ENCODE assay signal across 8 mouse cellular contexts in the genomic region with DNA sequence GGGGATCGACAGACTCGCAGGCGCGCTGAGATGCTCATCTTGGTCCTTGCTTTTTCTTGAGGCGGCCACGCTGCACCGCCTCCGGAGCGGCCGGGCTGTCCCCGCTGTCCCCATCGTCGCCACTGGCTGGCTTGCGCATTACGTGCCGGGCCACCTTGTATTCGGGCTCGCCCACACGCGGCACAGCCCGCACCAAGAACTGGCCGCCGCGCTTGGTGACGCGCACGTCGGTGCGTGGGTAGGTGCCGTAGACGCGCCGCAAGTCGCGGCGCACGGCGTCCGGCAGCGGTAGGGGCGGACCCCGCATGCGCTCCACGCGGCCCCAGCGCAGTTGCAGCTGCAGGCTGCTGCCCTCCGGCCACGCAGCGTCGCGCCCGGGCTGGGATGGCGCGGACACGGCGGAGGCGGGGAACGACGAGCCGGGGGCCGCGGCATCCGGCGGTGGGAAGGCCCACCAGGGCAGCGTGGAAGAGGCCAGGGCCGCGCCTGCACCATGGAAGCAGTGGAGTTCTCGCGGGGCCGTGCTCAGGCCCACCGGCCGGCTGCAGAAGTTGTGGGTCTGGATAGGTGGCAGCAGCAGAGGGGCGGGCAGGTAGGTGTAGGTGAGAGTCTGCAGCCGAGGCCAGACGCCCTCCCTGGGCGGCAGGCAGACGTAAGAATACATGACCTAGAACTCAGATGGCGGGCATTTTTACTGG. TPM values are rescaled to one million over a fixed set of nuclear protein-coding genes. Genes with fewer than 3 reads are reported as not detected.
DNase-seq lines count a peak whose midpoint lies in the region; ATAC-seq and TF ChIP-seq lines count a peak whose summit lies in the region.

No protein-coding gene starts in this region.

- H3K4me2 ChIP-seq in forebrain, embryonic 15.5 days (replicated peaks): peak overlapping the region; percentile 90
- peak overlapping the region; percentile 95 for H3K4me2 ChIP-seq in liver, embryonic 15.5 days

- TF ChIP-seq CTCF in G1E (IDR thresholded peaks at IDR 0.05; ENCODE audit: low read depth, low read length): no peak

- H3K9ac ChIP-seq in forebrain, embryonic 15.5 days (replicated peaks): peak overlapping the region; percentile 92
- H3K9ac ChIP-seq in liver, embryonic 15.5 days: peak overlapping the region; percentile 57

- no peak for DNase-seq in G1E (ENCODE audit: low spot score)
- peak; percentile 79 to 82 for DNase-seq in heart, postnatal 10 days
- peak; percentile 71 to 85 for DNase-seq in kidney, postnatal 36 days
- DNase-seq in neural tube, embryonic 10.5 days (ENCODE audit: extremely low spot score, low spot score): peak; percentile 73
- peak; percentile 93 for DNase-seq in telencephalon, adult 2 months (ENCODE audit: low read depth, low spot score)

- no peak for ATAC-seq in G1E (ENCODE audit: extremely low read depth, insufficient number of reproducible peaks, low FRiP score, poor library complexity, severe bottlenecking)
- ATAC-seq in cerebellum, adult (ENCODE audit: insufficient number of reproducible peaks, low FRiP score, low TSS enrichment): peak; percentile 96
- peak; percentile 94 for ATAC-seq in forebrain, embryonic 15.5 days (replicated peaks)
- ATAC-seq in liver, embryonic 15.5 days (ENCODE audit: insufficient read depth): peak; percentile 74

- intact Hi-C loops in heart, postnatal 10 days (cut with DNase I): loop anchor here (1.0 kb wide), 1 partner anchor 10 kb away; no protein-coding TSS in a partner anchor

- H3K27ac ChIP-seq in forebrain, embryonic 15.5 days (replicated peaks): peak overlapping the region; percentile 93
- peak overlapping the region; percentile 68 for H3K27ac ChIP-seq in liver, embryonic 15.5 days (replicated peaks)

- H3K9me3 ChIP-seq in G1E (replicated peaks): peaks cover 5% of the 10 kb centered on the region; the same call in 1 of the 2 replicates
- H3K9me3 ChIP-seq in forebrain, embryonic 15.5 days: no peaks in the 10 kb centered on the region
- H3K9me3 ChIP-seq in liver, embryonic 15.5 days (replicated peaks): no peaks in the 10 kb centered on the region

- under 1% methylated on average over 78 of the region's 78 CpGs for WGBS in forebrain, embryonic 15.5 days
- WGBS in liver, embryonic 15.5 days (ENCODE audit: insufficient replicate concordance): under 1% methylated on average over 78 of the region's 78 CpGs

- H3K27me3 ChIP-seq in G1E (ENCODE audit: insufficient read depth, low read length): peaks cover 43% of the 10 kb centered on the region
- 0 out of 2 replicates have a peak, but pooled peaks cover 7% of the 10 kb centered on the region for H3K27me3 ChIP-seq in forebrain, embryonic 15.5 days
- peaks cover 29% of the 10 kb centered on the region for H3K27me3 ChIP-seq in liver, embryonic 15.5 days

- peak overlapping the region; percentile 42; the same call in 1 of the 2 replicates for H3K4me3 ChIP-seq in G1E (ENCODE audit: low read depth, low read length)
- peak overlapping the region; percentile 75 for H3K4me3 ChIP-seq in forebrain, embryonic 15.5 days
- peak overlapping the region; percentile 65 for H3K4me3 ChIP-seq in liver, embryonic 15.5 days (replicated peaks)

- peaks cover 2% of the 10 kb centered on the region for H3K36me3 ChIP-seq in G1E (replicated peaks)
- H3K36me3 ChIP-seq in forebrain, embryonic 15.5 days: no peaks in the 10 kb centered on the region
- H3K36me3 ChIP-seq in liver, embryonic 15.5 days (replicated peaks): no peaks in the 10 kb centered on the region

- peaks cover 29% of the 10 kb centered on the region for H3K4me1 ChIP-seq in G1E (ENCODE audit: insufficient read depth, low read depth, low read length)
- H3K4me1 ChIP-seq in forebrain, embryonic 15.5 days: peaks cover 24% of the 10 kb centered on the region
- H3K4me1 ChIP-seq in liver, embryonic 15.5 days (replicated peaks): peaks cover 58% of the 10 kb centered on the region

RNA-seq across cellular contexts. Expression of gene 2310034G01Rik, which starts 1.2 kb away (rescaled TPM):
- not detected in 2 replicates for total RNA-seq in G1E (2014; fragmentation: Nextera tagmentation)
- not detected in 2 replicates for total RNA-seq in G1E (2017)
- not detected in 2 replicates for polyA plus RNA-seq in G1E (2012)
- polyA plus RNA-seq in forebrain, embryonic 15.5 days (2015; fragmentation: Nextera tagmentation; extraction: Ambion mirVana): 2.5 and 2.6 TPM in 2 replicates
- total RNA-seq in heart, postnatal 10 days (2021): under 1 TPM; 0.19 to 0.20 TPM
- 0.22 and 0.46 TPM in 2 replicates for polyA plus RNA-seq in liver, embryonic 15.5 days (2015; fragmentation: Nextera tagmentation; extraction: Ambion mirVana)

RNA-seq across cellular contexts. Expression of gene Mfsd13a, which starts 8.0 kb away (rescaled TPM):
- total RNA-seq in G1E (2014; fragmentation: Nextera tagmentation) (not detected in 2 replicates), G1E (2017) (not detected in 2 replicates)
- 0.08 and 0.20 TPM in 2 replicates for polyA plus RNA-seq in G1E (2012)
- 8.7 and 9.3 TPM in 2 replicates for polyA plus RNA-seq in forebrain, embryonic 15.5 days (2015; fragmentation: Nextera tagmentation; extraction: Ambion mirVana)
- 1 to 10 TPM; 3.4 to 4.6 TPM for total RNA-seq in heart, postnatal 10 days (2021)
- 12.5 and 14.8 TPM in 2 replicates for polyA plus RNA-seq in liver, embryonic 15.5 days (2015; fragmentation: Nextera tagmentation; extraction: Ambion mirVana)

RNA-seq across cellular contexts. Expression of gene Cuedc2, which starts 10.4 kb away (rescaled TPM):
- 39.2 and 73.6 TPM in 2 replicates for total RNA-seq in G1E (2014; fragmentation: Nextera tagmentation)
- total RNA-seq in G1E (2017): 142 and 148 TPM in 2 replicates
- polyA plus RNA-seq in G1E (2012): 124 and 147 TPM in 2 replicates
- 351 and 362 TPM in 2 replicates for polyA plus RNA-seq in forebrain, embryonic 15.5 days (2015; fragmentation: Nextera tagmentation; extraction: Ambion mirVana)
- total RNA-seq in heart, postnatal 10 days (2021): 100 to 1,000 TPM in 1 of 2 experiments, 10 to 100 TPM in 1; 99.6 to 107 TPM
- polyA plus RNA-seq in liver, embryonic 15.5 days (2015; fragmentation: Nextera tagmentation; extraction: Ambion mirVana): 73.0 and 82.8 TPM in 2 replicates

RNA-seq across cellular contexts. Expression of gene Fbxl15, which starts 20.9 kb away (rescaled TPM):
- total RNA-seq in G1E (2014; fragmentation: Nextera tagmentation) (2.0 and 2.2 TPM in 2 replicates), G1E (2017) (2.5 and 3.8 TPM in 2 replicates)
- polyA plus RNA-seq in G1E (2012): 15.2 and 16.5 TPM in 2 replicates
- 37.5 and 40.2 TPM in 2 replicates for polyA plus RNA-seq in forebrain, embryonic 15.5 days (2015; fragmentation: Nextera tagmentation; extraction: Ambion mirVana)
- total RNA-seq in heart, postnatal 10 days (2021): 1 to 10 TPM; 6.5 to 6.8 TPM
- 12.2 and 12.4 TPM in 2 replicates for polyA plus RNA-seq in liver, embryonic 15.5 days (2015; fragmentation: Nextera tagmentation; extraction: Ambion mirVana)

RNA-seq across cellular contexts. Expression of gene Psd, which starts 22.0 kb away (rescaled TPM):
- total RNA-seq in G1E (2014; fragmentation: Nextera tagmentation): 1.6 TPM in 1 of 2 replicates, not detected in the other
- 0.23 and 1.1 TPM in 2 replicates for total RNA-seq in G1E (2017)
- 0.41 and 0.74 TPM in 2 replicates for polyA plus RNA-seq in G1E (2012)
- polyA plus RNA-seq in forebrain, embryonic 15.5 days (2015; fragmentation: Nextera tagmentation; extraction: Ambion mirVana): 78.2 and 79.9 TPM in 2 replicates
- 1 to 10 TPM; 2.2 to 2.9 TPM for total RNA-seq in heart, postnatal 10 days (2021)
- polyA plus RNA-seq in liver, embryonic 15.5 days (2015; fragmentation: Nextera tagmentation; extraction: Ambion mirVana): 5.0 and 5.7 TPM in 2 replicates
